Mouse (Mus musculus): ENCODE data around the gene Slc30a5.

GRCm38 (mm10) chr13:100776056-100776419 is 57.2 kb downstream of the Slc30a5 start:
- TF ChIP-seq CTCF (IDR thresholded peaks at IDR 0.05; ENCODE audit: insufficient read depth, low read length) (no peak), POLR2A (IDR thresholded peaks at IDR 0.05; ENCODE audit: borderline replicate concordance, extremely low read depth, low read depth, low read length) (no peak)

All from lung, adult 2 months (tissue).